In the genomic region with DNA sequence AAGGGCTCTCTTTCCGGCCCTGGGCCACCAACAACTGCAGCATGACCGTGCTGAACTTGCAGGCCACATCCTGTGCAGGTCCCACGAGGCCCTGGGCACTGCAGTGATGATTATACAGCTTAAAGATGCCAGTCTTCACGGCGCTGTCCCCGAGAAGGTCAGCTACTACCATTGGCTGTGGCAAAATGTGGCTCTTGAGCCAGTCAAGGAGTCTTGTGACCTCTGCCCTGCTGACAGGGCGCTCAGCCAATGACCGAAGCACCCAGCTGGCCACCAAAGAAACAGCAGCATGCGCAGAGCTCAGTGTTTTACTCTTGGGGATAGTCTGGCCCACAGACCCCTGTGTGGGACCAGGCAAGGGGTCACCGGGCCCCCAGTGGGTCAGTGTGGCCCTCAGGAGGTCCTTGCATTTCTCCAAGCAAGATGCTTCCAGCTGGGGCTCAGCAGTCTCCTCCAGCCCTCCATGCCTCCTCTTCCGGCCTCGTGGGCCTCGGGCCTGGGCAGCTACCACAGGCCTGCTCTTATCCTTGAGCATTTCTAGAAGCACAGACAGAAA, we compare ENCODE assay signal across 14 mouse cellular contexts. TPM values are rescaled to one million over a fixed set of nuclear protein-coding genes. Genes with fewer than 3 reads are reported as not detected.
"Had no signal": no experiment of that assay in that cellular context is flagged by ENCODE, and none has a peak within 500 bp of the region (broad histone marks: within the 10 kb centered on the region; RNA-seq: fewer than 3 reads in every experiment).

No protein-coding gene starts in this region.

- DNase-seq: kidney, postnatal 4 days; left cerebral cortex, postnatal 4 days; lung, adult 2 months; lung, postnatal 36 days; right cerebral cortex, postnatal 14 days; thymus, postnatal 36 days had no signal

- H3K4me2 ChIP-seq: kidney, embryonic 15.5 days; limb, embryonic 13.5 days; liver, embryonic 15.5 days; midbrain, embryonic 13.5 days had no signal

- H3K4me1 ChIP-seq: kidney, embryonic 15.5 days; limb, embryonic 13.5 days; midbrain, embryonic 13.5 days had no signal

- H3K4me3 ChIP-seq: kidney, embryonic 15.5 days; layer of hippocampus, adult 2 months; limb, embryonic 13.5 days; liver, embryonic 15.5 days; midbrain, embryonic 13.5 days had no signal

- H3K9ac ChIP-seq: kidney, embryonic 15.5 days; limb, embryonic 13.5 days; liver, embryonic 15.5 days; midbrain, embryonic 13.5 days had no signal

- ATAC-seq: lung, postnatal 0 days; midbrain, embryonic 13.5 days had no signal

- H3K27me3 ChIP-seq: kidney, embryonic 15.5 days; limb, embryonic 13.5 days; liver, embryonic 15.5 days; midbrain, embryonic 13.5 days had no signal

- H3K9me3 ChIP-seq: kidney, embryonic 15.5 days; limb, embryonic 13.5 days; liver, embryonic 15.5 days; midbrain, embryonic 13.5 days had no signal

- H3K27ac ChIP-seq: kidney, embryonic 15.5 days; layer of hippocampus, adult 2 months; limb, embryonic 13.5 days; liver, embryonic 15.5 days; midbrain, embryonic 13.5 days had no signal

RNA-seq across cellular contexts. Expression of a gene that starts 15.5 kb away (rescaled TPM):
- total RNA-seq: layer of hippocampus, postnatal 10 days; left cerebral cortex, postnatal 4 days had no signal
- polyA plus RNA-seq: limb, embryonic 13.5 days; midbrain, embryonic 13.5 days; neural tube, embryonic 14.5 days had no signal
